Mouse (Mus musculus) right cerebral cortex, postnatal 10 days (tissue): Measurements from ENCODE around the gene Col13a1.
A peak's percentile ranks its signal among the peaks of the same experiment; 100 is the strongest.

Experiments
- DNase-seq, 2 experiments: peaks; one replicate each; pipeline ENCODE4 v3.0.0; 2021; ENCODE audit warnings: low spot score in 2 of 2

The Col13a1 gene

DNA sequence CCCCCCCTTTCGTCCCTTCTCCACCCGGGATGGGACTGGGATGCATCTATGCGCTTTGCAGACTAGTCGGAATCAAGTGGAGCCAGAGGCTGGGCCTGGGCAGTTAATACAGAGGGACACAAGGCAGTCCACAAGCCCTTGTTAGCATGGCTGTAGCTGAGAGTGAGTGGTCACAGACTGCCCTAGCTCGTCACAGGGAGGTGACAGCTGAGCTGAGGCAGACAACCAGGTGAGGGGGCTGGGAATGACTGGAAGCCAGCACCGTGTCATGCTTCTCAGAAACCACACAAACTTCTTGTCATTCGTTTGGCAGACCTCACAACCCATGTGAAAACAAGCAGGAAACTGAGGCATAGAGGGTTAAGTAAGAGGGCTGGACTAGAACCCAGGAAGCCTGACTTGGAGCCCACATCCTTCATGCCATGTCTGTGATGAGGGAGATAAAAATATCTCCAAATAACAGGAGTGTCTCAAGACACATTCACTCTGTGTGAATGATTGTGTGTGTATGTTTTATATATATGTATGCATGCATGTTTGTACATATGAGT, 10.8 kb downstream of the Col13a1 start:
- DNase-seq = no peak

DNA sequence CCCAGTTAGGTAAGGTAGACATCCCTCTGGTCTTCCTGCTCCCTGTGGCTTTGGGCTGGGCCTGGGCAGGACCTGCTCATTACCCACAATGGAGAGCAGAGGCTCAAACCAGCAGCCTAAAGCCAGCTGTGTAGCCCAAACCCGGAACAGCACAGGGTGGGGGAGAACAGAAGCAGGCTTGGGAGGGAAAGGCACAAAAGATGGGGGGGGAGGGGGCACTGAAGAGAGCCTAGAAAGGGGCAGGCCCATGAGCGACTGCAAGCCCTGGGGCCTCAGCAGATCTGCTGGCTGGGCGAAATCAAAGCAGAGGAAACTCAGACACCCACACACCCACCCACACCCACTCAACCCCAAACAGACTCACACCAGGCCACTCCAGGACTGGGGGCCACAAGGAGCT, 11.7 kb downstream of the Col13a1 start:
- no peak for DNase-seq

DNA sequence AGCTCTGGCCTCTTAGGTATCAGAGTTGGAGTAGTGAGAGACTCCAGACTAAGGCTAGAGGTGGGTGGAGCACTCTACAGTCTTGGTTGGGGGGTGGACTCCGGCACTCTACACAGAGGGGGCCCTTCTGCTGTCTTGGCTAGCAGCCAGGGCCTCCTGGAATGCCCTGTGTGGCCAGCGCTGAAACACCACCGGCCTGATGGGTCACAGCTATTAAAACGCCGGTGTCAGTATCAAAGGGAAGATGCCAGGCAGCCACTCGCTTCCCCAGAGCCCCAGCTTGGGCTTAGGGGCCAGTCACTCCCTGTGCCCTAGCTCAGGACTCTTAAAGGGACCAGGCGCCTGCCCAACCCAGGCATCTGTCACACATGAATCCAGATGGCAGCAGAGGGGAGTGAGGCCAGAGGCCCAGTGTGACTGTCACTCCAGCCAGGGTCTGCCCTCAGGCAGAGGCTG, 13.5 kb downstream of the Col13a1 start:
- DNase-seq = no peak

GRCm38 (mm10) chr10:61956718-61957117, 22.2 kb downstream of the Col13a1 start:
- no peak for DNase-seq

- DNase-seq = no peak
Observed at GRCm38 (mm10) chr10:61953916-61954315, 25.0 kb downstream of the Col13a1 start.

DNA sequence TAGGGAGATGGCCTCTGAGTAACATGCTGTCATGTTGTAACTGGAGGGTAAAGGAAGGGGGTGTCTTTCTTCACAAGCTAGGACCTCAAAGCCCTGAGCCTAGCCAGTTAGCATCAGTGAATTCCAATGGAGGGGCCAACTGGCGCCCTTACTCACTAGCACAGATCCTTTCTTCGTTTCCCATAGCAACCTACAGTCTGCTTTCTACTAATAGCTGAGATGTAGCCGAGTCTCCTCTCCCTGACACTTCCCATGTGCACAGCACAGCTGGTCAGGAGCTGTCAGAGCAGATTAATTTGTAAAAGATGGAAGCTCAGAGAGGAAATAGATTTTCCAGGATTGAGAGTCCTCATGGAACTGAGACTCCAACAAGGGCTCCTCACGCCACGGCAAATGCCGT, 29.4 kb downstream of the Col13a1 start:
- DNase-seq = peak; percentile 54 to 76

- DNase-seq = no peak
Observed at GRCm38 (mm10) chr10:61944386-61944785, 34.5 kb downstream of the Col13a1 start.

GRCm38 (mm10) chr10:61943480-61943879, 35.4 kb downstream of the Col13a1 start:
- DNase-seq = no peak

DNA sequence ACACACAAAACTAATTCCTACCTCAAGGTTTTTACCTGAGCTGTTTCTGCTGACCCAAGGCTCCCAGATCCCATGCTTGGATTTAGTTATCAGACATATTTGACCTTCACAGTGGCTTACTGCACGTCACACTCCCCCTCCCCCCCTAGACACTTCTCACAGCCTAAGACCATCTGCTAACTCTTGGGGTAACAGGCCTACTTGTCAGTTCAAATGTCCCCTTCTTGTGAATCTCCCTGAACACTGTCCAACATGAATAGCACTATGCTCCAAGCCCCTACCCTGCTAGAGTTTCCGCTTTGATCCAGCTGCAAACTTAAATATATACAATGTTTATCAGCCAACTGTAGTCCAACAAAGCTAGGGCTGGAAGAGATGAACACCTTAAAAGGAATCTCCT, 36.2 kb downstream of the Col13a1 start:
- DNase-seq = no peak

GRCm38 (mm10) chr10:61936211-61937121, 42.4 kb downstream of the Col13a1 start:
- DNase-seq = no peak

DNA sequence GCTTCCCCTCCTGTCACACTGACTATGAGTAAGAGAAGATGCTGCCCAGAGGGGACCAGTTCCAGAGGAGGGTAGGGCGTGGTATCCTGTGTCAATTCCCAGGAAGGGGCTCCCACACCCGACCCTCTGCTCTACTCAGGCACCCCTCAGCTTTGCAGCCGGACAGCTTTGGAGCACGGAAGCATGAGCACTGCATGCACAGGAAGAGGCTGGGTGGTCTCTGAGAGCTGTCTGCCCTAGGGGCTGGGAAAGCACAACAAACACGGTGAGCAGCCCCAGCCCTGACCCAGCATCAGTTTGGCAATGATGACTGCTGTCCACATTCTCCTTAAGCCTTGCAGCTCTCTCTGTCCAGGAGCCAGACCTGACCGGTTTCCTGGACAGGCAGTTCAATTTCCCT, 47.2 kb downstream of the Col13a1 start:
- no peak for DNase-seq

DNA sequence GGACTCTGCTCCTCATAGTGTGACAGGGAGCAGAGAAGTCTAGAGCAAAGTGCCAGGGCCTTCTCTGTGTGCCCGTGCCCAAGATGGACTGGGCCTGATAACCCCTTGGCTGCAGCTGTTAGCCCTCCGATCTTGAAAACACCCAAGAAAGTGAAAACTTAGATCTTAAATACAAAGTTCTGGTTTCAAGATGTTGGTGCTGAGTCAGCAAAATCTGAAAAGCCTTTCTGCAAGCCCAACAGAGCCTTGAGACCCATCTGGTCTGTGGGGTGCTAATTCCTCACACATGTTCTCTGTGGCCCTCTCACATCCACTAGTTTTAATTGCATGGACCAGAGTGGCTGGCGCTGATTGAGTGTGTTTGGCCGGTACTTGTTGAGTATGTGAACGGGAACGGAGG, 49.0 kb downstream of the Col13a1 start:
- no peak for DNase-seq

GRCm38 (mm10) chr10:61928725-61929651, 49.9 kb downstream of the Col13a1 start:
- DNase-seq = no peak

- DNase-seq = no peak
Observed at GRCm38 (mm10) chr10:61925691-61926090, 53.2 kb downstream of the Col13a1 start.

GRCm38 (mm10) chr10:61920655-61921365, 58.1 kb downstream of the Col13a1 start:
- no peak for DNase-seq

DNA sequence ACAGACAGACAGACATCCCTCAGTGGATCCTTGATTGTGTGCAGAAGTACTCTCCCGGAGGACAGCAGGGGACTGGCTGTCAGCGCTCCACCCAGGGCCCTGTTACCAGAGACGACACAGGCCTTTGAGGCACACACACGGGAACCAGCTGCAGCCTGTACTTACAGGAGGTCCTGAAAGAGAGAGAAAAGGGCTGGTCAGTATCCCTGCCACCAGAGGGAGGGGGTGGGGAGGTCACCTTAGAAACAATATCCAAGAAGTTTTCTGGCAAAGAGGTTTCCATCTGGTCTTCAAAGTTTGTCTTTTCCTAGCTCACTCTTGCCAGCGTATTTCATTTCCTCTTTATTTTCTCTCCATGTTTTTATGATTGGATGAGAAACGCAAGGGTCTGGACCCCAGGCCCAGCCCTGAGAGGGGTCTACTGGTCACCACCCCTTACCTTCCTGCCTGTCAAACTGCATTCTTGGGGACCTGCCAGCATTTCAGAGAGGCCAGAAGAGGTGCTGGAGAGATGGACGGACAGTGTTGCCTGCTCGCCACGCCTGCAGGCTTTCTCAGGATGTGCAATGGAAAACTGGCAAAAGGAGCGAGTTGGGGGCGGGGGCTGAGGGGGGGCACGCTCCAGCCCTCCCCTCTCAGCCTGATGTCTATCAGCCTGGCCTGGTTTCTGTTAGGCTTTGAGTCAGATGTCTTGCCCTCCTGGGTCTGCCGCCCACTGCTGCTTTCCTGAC, 58.8 kb downstream of the Col13a1 start:
- no peak for DNase-seq

DNA sequence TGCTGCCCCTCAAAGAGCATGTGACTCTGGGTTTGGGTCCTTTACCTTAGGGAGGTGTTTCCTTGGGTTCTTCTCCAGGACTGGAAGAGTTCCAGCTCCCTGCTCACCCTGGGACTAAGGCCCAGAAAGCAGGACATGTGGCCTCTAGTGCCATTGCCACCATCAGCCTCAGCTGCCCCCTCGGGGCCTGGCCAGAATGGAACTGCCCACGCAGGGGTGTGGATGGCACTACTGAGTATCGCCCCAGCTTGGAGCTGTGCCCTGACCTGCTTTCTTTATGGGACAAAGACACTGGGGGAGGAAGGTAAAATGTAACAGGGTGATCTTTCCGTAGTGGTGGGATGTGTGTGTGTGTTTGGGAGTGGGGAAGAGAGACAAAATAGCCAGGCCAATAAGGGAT, 59.4 kb downstream of the Col13a1 start:
- DNase-seq = no peak

GRCm38 (mm10) chr10:61917066-61917465, 61.8 kb downstream of the Col13a1 start:
- no peak for DNase-seq

- DNase-seq = no peak
Observed at GRCm38 (mm10) chr10:61911770-61912169, 67.1 kb downstream of the Col13a1 start.

- DNase-seq = no peak
Observed at GRCm38 (mm10) chr10:61909004-61909403, 69.9 kb downstream of the Col13a1 start.

GRCm38 (mm10) chr10:61906226-61906625, 72.7 kb downstream of the Col13a1 start:
- no peak for DNase-seq
